Comparison of ENCODE assay signal across 8 mouse cellular contexts in the genomic region with DNA sequence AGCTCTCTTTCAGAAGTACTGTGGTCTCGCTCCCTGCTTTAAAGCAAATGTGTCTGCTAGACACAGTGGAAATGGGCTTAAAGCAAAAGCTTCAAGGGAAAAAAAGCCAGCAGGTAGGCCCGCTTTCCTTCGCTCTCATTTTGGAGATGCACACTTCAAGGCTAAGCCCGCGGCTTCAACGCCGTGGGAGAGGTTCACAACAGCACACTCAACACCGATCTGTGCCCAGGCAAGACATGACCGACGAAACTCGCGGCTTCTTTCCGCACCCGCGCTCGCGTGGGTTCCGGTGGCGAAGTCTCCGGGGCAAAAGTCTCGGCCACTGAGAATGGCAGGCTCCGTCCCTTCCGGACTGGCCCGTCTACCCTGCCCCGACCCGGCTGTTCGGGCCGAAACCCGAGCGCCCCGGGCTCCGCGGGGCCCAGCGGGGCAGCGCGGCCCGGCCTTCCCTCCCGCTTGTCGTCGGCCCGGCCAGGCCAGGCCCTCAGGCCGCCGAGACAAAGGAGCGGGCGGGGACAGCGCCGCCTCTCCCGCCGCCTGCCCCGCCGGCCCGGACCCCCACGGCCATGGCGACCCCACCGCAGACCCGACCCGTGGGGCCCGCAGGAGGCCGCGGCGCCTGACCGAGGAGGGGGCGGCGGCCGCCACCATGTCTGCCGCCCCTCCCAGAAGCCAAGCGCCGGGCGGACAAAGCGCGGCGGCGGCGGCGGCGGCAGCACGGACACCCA. TPM values are rescaled to one million over a fixed set of nuclear protein-coding genes. Genes with fewer than 3 reads are reported as not detected.
DNase-seq lines count a peak whose midpoint lies in the region; ATAC-seq and TF ChIP-seq lines count a peak whose summit lies in the region.

No protein-coding gene starts in this region.

- H3K27me3 ChIP-seq in embryonic facial prominence, embryonic 12.5 days = no peaks in the 10 kb centered on the region
- H3K27me3 ChIP-seq in heart, embryonic 10.5 days (ENCODE audit: insufficient read depth, poor library complexity, severe bottlenecking) = no peaks in the 10 kb centered on the region
- no peaks in the 10 kb centered on the region for H3K27me3 ChIP-seq in kidney, embryonic 16.5 days (ENCODE audit: insufficient read depth, low read length)
- no peaks in the 10 kb centered on the region for H3K27me3 ChIP-seq in liver, embryonic 16.5 days (ENCODE audit: control insufficient read depth, insufficient read depth, low read depth, low read length)
- H3K27me3 ChIP-seq in testis, adult 2 months (ENCODE audit: control insufficient read depth, insufficient read depth, low read length) = no peaks in the 10 kb centered on the region

- H3K9me3 ChIP-seq in embryonic facial prominence, embryonic 12.5 days = no peaks in the 10 kb centered on the region
- H3K9me3 ChIP-seq in heart, embryonic 10.5 days = no peaks in the 10 kb centered on the region
- H3K9me3 ChIP-seq in kidney, embryonic 16.5 days (ENCODE audit: low read length) = no peaks in the 10 kb centered on the region
- no peaks in the 10 kb centered on the region for H3K9me3 ChIP-seq in liver, embryonic 16.5 days (replicated peaks; ENCODE audit: control insufficient read depth, low read length)

- peaks cover 21% of the 10 kb centered on the region for H3K4me1 ChIP-seq in embryonic facial prominence, embryonic 12.5 days
- peaks cover 9% of the 10 kb centered on the region; the same call in 1 of the 2 replicates for H3K4me1 ChIP-seq in heart, embryonic 10.5 days
- H3K4me1 ChIP-seq in kidney, embryonic 16.5 days (ENCODE audit: insufficient read depth, low read length) = peaks cover 27% of the 10 kb centered on the region
- H3K4me1 ChIP-seq in liver, embryonic 16.5 days (ENCODE audit: control insufficient read depth, low read depth, low read length) = peaks cover 23% of the 10 kb centered on the region
- peaks cover 2% of the 10 kb centered on the region for H3K4me1 ChIP-seq in testis, adult 2 months (ENCODE audit: control insufficient read depth, insufficient read depth, low read length)

- WGBS in embryonic facial prominence, embryonic 12.5 days = under 1% methylated on average over 77 of the region's 77 CpGs
- under 1% methylated on average over 77 of the region's 77 CpGs for whole genome bisulfite sequencing in heart, embryonic 10.5 days
- under 1% methylated on average over 71 of the region's 77 CpGs for WGBS in kidney, embryonic 16.5 days
- WGBS in liver, embryonic 16.5 days (ENCODE audit: insufficient replicate concordance) = under 1% methylated on average over 66 of the region's 77 CpGs

- no peak for TF ChIP-seq CTCF in testis, adult 2 months (IDR thresholded peaks at IDR 0.05; ENCODE audit: control insufficient read depth, insufficient read depth, insufficient replicate concordance, low read depth, low read length)

- peak; percentile 37; the same call in 1 of the 2 replicates for TF ChIP-seq POLR2A in testis, adult 2 months (IDR thresholded peaks at IDR 0.05; ENCODE audit: control insufficient read depth, low read depth, low read length)

- H3K36me3 ChIP-seq in embryonic facial prominence, embryonic 12.5 days = peaks cover 9% of the 10 kb centered on the region; the same call in 1 of the 2 replicates
- peaks cover 18% of the 10 kb centered on the region for H3K36me3 ChIP-seq in heart, embryonic 10.5 days
- H3K36me3 ChIP-seq in kidney, embryonic 16.5 days (ENCODE audit: insufficient read depth, low read length) = peaks cover 6% of the 10 kb centered on the region; the same call in 1 of the 2 replicates
- H3K36me3 ChIP-seq in liver, embryonic 16.5 days (ENCODE audit: control insufficient read depth, insufficient read depth) = no peaks in the 10 kb centered on the region
- no peaks in the 10 kb centered on the region for H3K36me3 ChIP-seq in testis, adult 2 months (ENCODE audit: control insufficient read depth, insufficient read depth, low read length)

- peak; percentile 62 for DNase-seq in 416B (ENCODE audit: low read depth)
- DNase-seq in T-cell, adult 2 months (ENCODE audit: low spot score) = peak; percentile 69
- DNase-seq in heart, embryonic 10.5 days (ENCODE audit: low spot score) = peak; percentile 83
- peak; percentile 77 for DNase-seq in neural tube, embryonic 10.5 days (ENCODE audit: extremely low spot score, low spot score)

- H3K4me3 ChIP-seq in embryonic facial prominence, embryonic 12.5 days = peak overlapping the region; percentile 90
- peak overlapping the region; percentile 97 for H3K4me3 ChIP-seq in heart, embryonic 10.5 days
- peak overlapping the region; percentile 95 for H3K4me3 ChIP-seq in kidney, embryonic 16.5 days (ENCODE audit: low read length)
- peak overlapping the region; percentile 96 for H3K4me3 ChIP-seq in liver, embryonic 16.5 days (ENCODE audit: low read depth, low read length)
- peak overlapping the region; percentile 93 for H3K4me3 ChIP-seq in testis, adult 2 months (ENCODE audit: control insufficient read depth, low read depth, low read length)

- peak overlapping the region; percentile 100 for H3K27ac ChIP-seq in embryonic facial prominence, embryonic 12.5 days
- H3K27ac ChIP-seq in heart, embryonic 10.5 days = peak overlapping the region; percentile 100
- H3K27ac ChIP-seq in kidney, embryonic 16.5 days (ENCODE audit: low read length) = peak overlapping the region; percentile 100
- peak overlapping the region; percentile 97 for H3K27ac ChIP-seq in liver, embryonic 16.5 days (ENCODE audit: low read length)
- H3K27ac ChIP-seq in testis, adult 2 months (ENCODE audit: control insufficient read depth, insufficient read depth, low read depth, low read length) = peak overlapping the region; percentile 97

- peak; percentile 58 for ATAC-seq in embryonic facial prominence, embryonic 12.5 days (ENCODE audit: insufficient number of reproducible peaks, insufficient read depth, low FRiP score, low TSS enrichment)
- ATAC-seq in kidney, embryonic 16.5 days (ENCODE audit: low FRiP score, low TSS enrichment) = peak; percentile 72
- peak; percentile 53 for ATAC-seq in liver, embryonic 16.5 days (ENCODE audit: low read depth)

- peak overlapping the region; percentile 61 for H3K4me2 ChIP-seq in embryonic facial prominence, embryonic 12.5 days (replicated peaks)
- H3K4me2 ChIP-seq in kidney, embryonic 16.5 days (replicated peaks; ENCODE audit: low read depth, low read length) = peak overlapping the region; percentile 70
- H3K4me2 ChIP-seq in liver, embryonic 16.5 days (ENCODE audit: low read depth, low read length) = peak overlapping the region; percentile 82

- peak overlapping the region; percentile 99 for H3K9ac ChIP-seq in embryonic facial prominence, embryonic 12.5 days
- peak overlapping the region; percentile 100 for H3K9ac ChIP-seq in kidney, embryonic 16.5 days (replicated peaks; ENCODE audit: low read length)
- peak overlapping the region; percentile 96 for H3K9ac ChIP-seq in liver, embryonic 16.5 days (ENCODE audit: low read depth, low read length)

RNA-seq across cellular contexts. Expression of gene Gabpb1, which starts 1.5 kb away (rescaled TPM):
- polyA plus RNA-seq in embryonic facial prominence, embryonic 12.5 days (2016; fragmentation: Nextera tagmentation; extraction: Ambion mirVana) = 66.4 and 71.6 TPM in 2 replicates
- polyA plus RNA-seq in heart, embryonic 10.5 days (2016; fragmentation: Nextera tagmentation; extraction: Ambion mirVana) = 42.3 and 48.6 TPM in 2 replicates
- 58.4 and 59.3 TPM in 2 replicates for polyA plus RNA-seq in kidney, embryonic 16.5 days (2015; fragmentation: Nextera tagmentation; extraction: Ambion mirVana)
- polyA plus RNA-seq in liver, embryonic 16.5 days (2015; fragmentation: Nextera tagmentation; extraction: Ambion mirVana) = 19.0 and 23.4 TPM in 2 replicates
- polyA plus RNA-seq in testis, adult 2 months (2012; rRNA removed) = 21.7 and 24.5 TPM in 2 replicates

RNA-seq across cellular contexts. Expression of gene Usp8, which starts 32.5 kb away (rescaled TPM):
- polyA plus RNA-seq in embryonic facial prominence, embryonic 12.5 days (2016; fragmentation: Nextera tagmentation; extraction: Ambion mirVana) = 38.7 and 43.7 TPM in 2 replicates
- polyA plus RNA-seq in heart, embryonic 10.5 days (2016; fragmentation: Nextera tagmentation; extraction: Ambion mirVana) = 40.3 and 42.4 TPM in 2 replicates
- 48.9 and 50.7 TPM in 2 replicates for polyA plus RNA-seq in kidney, embryonic 16.5 days (2015; fragmentation: Nextera tagmentation; extraction: Ambion mirVana)
- 18.2 and 19.1 TPM in 2 replicates for polyA plus RNA-seq in liver, embryonic 16.5 days (2015; fragmentation: Nextera tagmentation; extraction: Ambion mirVana)
- polyA plus RNA-seq in testis, adult 2 months (2012; rRNA removed) = 103 and 108 TPM in 2 replicates

RNA-seq across cellular contexts. Expression of gene Hdc, which starts 55.5 kb away (rescaled TPM):
- 0.99 and 1.3 TPM in 2 replicates for polyA plus RNA-seq in embryonic facial prominence, embryonic 12.5 days (2016; fragmentation: Nextera tagmentation; extraction: Ambion mirVana)
- polyA plus RNA-seq in heart, embryonic 10.5 days (2016; fragmentation: Nextera tagmentation; extraction: Ambion mirVana) = 3.5 and 4.1 TPM in 2 replicates
- polyA plus RNA-seq in kidney, embryonic 16.5 days (2015; fragmentation: Nextera tagmentation; extraction: Ambion mirVana) = 126 and 129 TPM in 2 replicates
- polyA plus RNA-seq in liver, embryonic 16.5 days (2015; fragmentation: Nextera tagmentation; extraction: Ambion mirVana) = 7.0 and 7.6 TPM in 2 replicates
- polyA plus RNA-seq in testis, adult 2 months (2012; rRNA removed) = 22.3 and 23.7 TPM in 2 replicates

Comparison
In these comparisons a context has a peak if more than half of its experiments do, and no peak if none do; other contexts are left out.
1. Peak in every context shown above with its lines: DNase-seq, ATAC-seq, H3K4me3 ChIP-seq and H3K27ac ChIP-seq.